Mouse (Mus musculus) embryonic fibroblast, embryonic 13.5 days (primary cell): ENCODE results near the gene Tet1. TPM values are rescaled to one million over a fixed set of nuclear protein-coding genes. Genes with fewer than 3 reads are reported as not detected.
"Not testable (repeated sequence)": the region's sequence is repeated elsewhere in the genome, so short reads cannot be mapped to it uniquely, and the experiment has no call there.

Experiments used
- H3K27ac ChIP-seq: 2 replicates; pipeline ENCODE4 v1.5.1; 2012; ENCODE audit warnings: low read length, control low read depth, inconsistent platforms; ENCODE audit not compliant: insufficient read depth
- H3K4me1 ChIP-seq: 2 replicates; pipeline ENCODE4 v1.6.1; 2011; ENCODE audit warnings: low read length; ENCODE audit not compliant: control insufficient read depth, insufficient read depth
- H3K4me3 ChIP-seq: 2 replicates; pipeline ENCODE4 v1.5.1; 2011; ENCODE audit warnings: mild to moderate bottlenecking, control low read depth, low read length; ENCODE audit not compliant: insufficient read depth
- CTCF ChIP-seq: IDR thresholded peaks from 2 replicates; pipeline ENCODE4 v1.5.1; 2011; ENCODE audit warnings: mild to moderate bottlenecking, control low read depth, low read length, moderate library complexity, borderline replicate concordance; ENCODE audit not compliant: insufficient read depth
- POLR2A ChIP-seq: IDR thresholded peaks from 2 replicates; pipeline ENCODE4 v1.6.1; 2011; ENCODE audit warnings: low read depth, mild to moderate bottlenecking, control low read depth, low read length, moderate library complexity
- polyA plus RNA-seq: library from polyadenylated mRNA; stranded (reverse); fragments of >200 nt; gene quantifications from 2 replicates; pipeline ENCODE4 v1.2.4, GENCODE M21; 2011; ENCODE audit warnings: low read depth; ENCODE audit not compliant: missing spikeins, insufficient read length

Tet1 gene
- 2.4 and 8.8 TPM in 2 replicates for polyA plus RNA-seq

GRCm38 (mm10) chr10:62908896-62909295, at the start of gene Tet1:
Tet1 (minus strand) TSS chr10:62908996.
- not testable (repeated sequence) for H3K4me3 ChIP-seq, H3K27ac ChIP-seq, H3K4me1 ChIP-seq

GRCm38 (mm10) chr10:62948551-62948950, 39.8 kb upstream of the Tet1 start:
- Histone ChIP-seq H3K4me1 (no peaks in the 10 kb centered on the region), H3K4me3 (no peak overlapping the region), H3K27ac (no peak overlapping the region)
- TF ChIP-seq CTCF (no peak), POLR2A (no peak)

DNA sequence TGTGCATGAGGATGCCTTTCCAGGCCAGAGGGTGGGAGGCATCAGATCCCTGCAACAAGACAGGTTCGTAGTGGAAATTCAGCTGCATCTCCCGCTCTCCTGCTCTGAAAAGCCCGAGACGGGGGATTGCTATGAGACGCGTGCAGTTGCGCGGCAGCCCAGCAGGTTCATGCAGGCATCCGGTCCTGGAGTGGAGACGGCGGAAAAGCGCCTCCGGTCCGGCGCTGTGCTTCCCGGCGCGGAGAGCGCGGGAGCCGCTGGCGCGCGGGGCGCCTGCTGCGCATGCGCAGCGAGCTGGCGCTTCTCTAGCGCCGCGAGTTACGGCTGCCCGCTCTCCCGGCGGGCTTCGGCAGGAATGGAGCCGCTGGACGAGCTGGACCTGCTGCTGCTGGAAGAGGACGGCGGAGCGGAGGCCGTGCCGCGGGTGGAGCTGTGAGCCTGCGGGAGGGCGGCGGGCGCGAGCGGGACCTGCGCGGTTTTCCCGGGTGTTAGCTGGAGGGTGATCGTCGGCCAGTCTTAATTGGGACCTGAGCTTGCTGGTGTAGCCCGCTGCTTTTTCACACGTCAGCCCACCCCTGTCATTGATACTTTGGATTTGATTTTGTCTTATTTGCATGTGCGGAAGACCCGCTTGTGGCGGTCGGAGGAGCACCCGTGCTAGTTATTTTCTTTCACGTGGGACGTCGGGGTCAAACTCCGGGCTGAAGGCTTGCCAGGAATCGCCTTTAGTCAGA, 38.1 kb upstream of the Tet1 start, which contains the start of gene Dna2:
Dna2 (plus strand) TSS at position 289 of the 734 bp plus-strand sequence.
- Histone ChIP-seq H3K4me1 (no peaks in the 10 kb centered on the region), H3K4me3 (peak within 1 kb of the TSS; percentile 55), H3K27ac (no peak within 1 kb of the TSS)
- TF ChIP-seq CTCF, result no peak
- TF ChIP-seq POLR2A, result peak; percentile 58

- TF ChIP-seq POLR2A (no peak), CTCF (no peak)
- H3K4me1 ChIP-seq, result no peaks in the 10 kb centered on the region
- H3K27ac ChIP-seq, result no peak overlapping the region
- H3K4me3 ChIP-seq, result no peak overlapping the region
These were observed 36.3 kb upstream of the Tet1 start for GRCm38 (mm10) chr10:62944975-62945580.

- no peak for TF ChIP-seq CTCF
- TF ChIP-seq POLR2A, result no peak
- Histone ChIP-seq H3K4me1 (no peaks in the 10 kb centered on the region), H3K27ac (no peak overlapping the region), H3K4me3 (no peak overlapping the region)
These were observed 23.6 kb upstream of the Tet1 start for GRCm38 (mm10) chr10:62932381-62932780.

GRCm38 (mm10) chr10:62924096-62924635, 15.4 kb upstream of the Tet1 start:
- H3K4me1 ChIP-seq, result no peaks in the 10 kb centered on the region
- H3K27ac ChIP-seq, result no peak overlapping the region
- no peak overlapping the region for H3K4me3 ChIP-seq
- TF ChIP-seq CTCF (no peak), POLR2A (no peak)

DNA sequence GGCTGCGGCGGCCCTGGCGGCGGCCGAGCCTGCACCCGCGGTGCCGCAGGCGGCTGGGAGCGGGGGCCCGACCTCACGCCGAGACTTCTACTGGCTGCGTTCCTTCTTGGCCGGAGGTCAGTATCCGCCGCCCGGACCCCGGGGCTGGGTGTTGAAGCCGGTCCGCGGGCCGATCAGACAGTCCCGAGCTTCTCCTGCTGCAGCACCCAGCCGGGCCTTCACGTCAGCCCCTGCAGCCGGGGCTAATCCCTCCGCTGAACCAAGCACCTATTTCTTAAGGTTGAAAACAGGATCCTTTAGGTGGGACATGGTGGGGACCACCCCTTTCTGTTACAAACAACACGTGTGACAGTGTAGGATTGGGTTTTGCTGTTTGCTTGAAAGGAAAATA, 12.0 kb upstream of the Tet1 start:
- TF ChIP-seq CTCF (no peak), POLR2A (no peak)
- H3K27ac ChIP-seq, result no peak overlapping the region
- no peaks in the 10 kb centered on the region for H3K4me1 ChIP-seq
- H3K4me3 ChIP-seq, result peak overlapping the region; percentile 75

- no peaks in the 10 kb centered on the region for H3K4me1 ChIP-seq
These were observed 11.3 kb upstream of the Tet1 start, which contains the start of gene Slc25a16 for GRCm38 (mm10) chr10:62919925-62920765. Slc25a16 (plus strand) TSS chr10:62920633.

DNA sequence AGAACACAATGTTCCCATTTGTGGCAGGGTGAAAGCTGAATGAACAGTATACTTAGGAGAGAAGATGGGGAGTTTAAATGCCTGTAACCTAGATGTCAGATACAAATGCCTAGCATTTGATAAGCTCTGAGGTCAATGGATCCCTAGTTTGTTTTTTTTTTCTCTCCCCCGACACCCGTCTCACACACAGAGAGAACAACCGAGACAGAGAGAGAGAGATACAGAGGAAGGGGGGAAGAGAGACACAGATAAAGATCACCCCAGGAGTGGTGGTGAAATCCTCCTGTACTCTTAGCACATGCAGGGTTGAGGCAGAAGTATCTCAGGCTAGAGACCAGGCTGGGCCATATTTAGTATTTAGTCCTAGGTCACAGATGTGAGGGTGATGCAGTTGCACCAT, 10.2 kb upstream of the Tet1 start:
- Histone ChIP-seq H3K4me1 (no peaks in the 10 kb centered on the region), H3K4me3 (no peak overlapping the region), H3K27ac (no peak overlapping the region)
- TF ChIP-seq POLR2A, result no peak
- no peak for TF ChIP-seq CTCF

More at GRCm38 (mm10) chr10:62919925-62920765, 11.3 kb upstream of the Tet1 start, which contains the start of gene Slc25a16:
- H3K27ac ChIP-seq, result peak within 1 kb of the TSS; percentile 15
- H3K4me3 ChIP-seq, result peak within 1 kb of the TSS; percentile 75
- peak; percentile 76 for TF ChIP-seq POLR2A
- no peak for TF ChIP-seq CTCF
